Mouse (Mus musculus): ENCODE results near the gene Tmem239. TPM values are rescaled to one million over a fixed set of nuclear protein-coding genes. Genes with fewer than 3 reads are reported as not detected.

Gene Tmem239
- polyA plus RNA-seq, 2 experiments, result not detected

DNA sequence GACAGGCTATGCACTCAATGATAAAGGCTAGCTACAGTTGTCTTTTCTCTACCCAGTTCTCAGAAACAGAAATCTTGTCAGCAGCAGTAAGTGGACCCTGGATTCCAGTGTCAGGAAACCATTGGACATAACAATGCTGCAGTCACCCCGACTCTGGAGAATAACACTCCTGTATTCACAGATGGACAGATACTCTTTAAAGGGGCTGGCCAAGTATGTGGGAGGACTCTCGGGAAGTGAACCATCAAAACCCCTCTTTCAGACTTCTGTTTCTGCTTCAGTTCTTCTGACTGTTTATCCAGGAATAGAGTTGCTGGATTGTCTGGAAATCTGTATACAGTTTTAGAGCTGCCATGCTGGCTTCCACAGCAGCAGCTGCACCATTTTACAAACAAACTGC, 23.6 kb downstream of the Tmem239 start:
- DNase-seq (ENCODE audit: low read depth in 3 of 3, low spot score in 3 of 3), result no peak

GRCm38 (mm10) chr2:130430484-130430883, 24.2 kb downstream of the Tmem239 start:
- no peaks in the 10 kb centered on the region for H3K9me3 ChIP-seq (ENCODE audit: control insufficient read depth, low read length)
- no peak for TF ChIP-seq EP300 (IDR thresholded peaks at IDR 0.05; ENCODE audit: low read depth)
- TF ChIP-seq CTCF (IDR thresholded peaks at IDR 0.05; ENCODE audit: low read depth), result no peak
- peaks cover 8% of the 10 kb centered on the region for H3K36me3 ChIP-seq (replicated peaks; ENCODE audit: control insufficient read depth, insufficient read depth, low read depth)
- peaks cover 2 to 3% of the 10 kb centered on the region in 2 experiments; a peak in 3 of 4 replicates for H3K4me1 ChIP-seq (replicated peaks; ENCODE audit: control insufficient read depth in 2 of 2, insufficient read depth in 2 of 2, low read length in 1 of 2)
- DNase-seq (ENCODE audit: low read depth in 3 of 3, low spot score in 3 of 3) (no peak), ATAC-seq (ENCODE audit: insufficient read depth) (no peak)
- no peak overlapping the region for H3K4me3 ChIP-seq (ENCODE audit: insufficient read depth in 1 of 2, low read depth in 2 of 2, low read length in 2 of 2)
- H3K27ac ChIP-seq, result no peak overlapping the region
- no peaks in the 10 kb centered on the region for H3K27me3 ChIP-seq (ENCODE audit: control insufficient read depth, insufficient read depth, low read length)
- WGBS (ENCODE audit: insufficient replicate concordance), result 70% methylated on average over 3 of the region's 3 CpGs
- no peak overlapping the region for H3K4me2 ChIP-seq (ENCODE audit: low read depth)
- H3K9ac ChIP-seq (replicated peaks), result no peak overlapping the region

More for the DNA sequence above, 23.6 kb downstream of the Tmem239 start:
- no peak overlapping the region for H3K4me2 ChIP-seq (ENCODE audit: low read depth)
- ATAC-seq (ENCODE audit: insufficient read depth), result no peak
- WGBS (ENCODE audit: insufficient replicate concordance), result 57% methylated on average over 2 of the region's 2 CpGs
- H3K9ac ChIP-seq (replicated peaks), result no peak overlapping the region
- H3K36me3 ChIP-seq (replicated peaks; ENCODE audit: control insufficient read depth, insufficient read depth, low read depth), result peaks cover 8% of the 10 kb centered on the region
- TF ChIP-seq CTCF (IDR thresholded peaks at IDR 0.05; ENCODE audit: low read depth) (no peak), EP300 (IDR thresholded peaks at IDR 0.05; ENCODE audit: low read depth) (no peak)
- no peak overlapping the region for H3K27ac ChIP-seq
- no peak overlapping the region for H3K4me3 ChIP-seq (ENCODE audit: insufficient read depth in 1 of 2, low read depth in 2 of 2, low read length in 2 of 2)
- H3K9me3 ChIP-seq (ENCODE audit: control insufficient read depth, low read length), result no peaks in the 10 kb centered on the region
- no peaks in the 10 kb centered on the region for H3K27me3 ChIP-seq (ENCODE audit: control insufficient read depth, insufficient read depth, low read length)
- H3K4me1 ChIP-seq (replicated peaks; ENCODE audit: control insufficient read depth in 2 of 2, insufficient read depth in 2 of 2, low read length in 1 of 2), result peaks cover 7 to 9% of the 10 kb centered on the region in 2 experiments

GRCm38 (mm10) chr2:130432157-130432556, 25.9 kb downstream of the Tmem239 start:
- DNase-seq (ENCODE audit: low read depth in 3 of 3, low spot score in 3 of 3) (no peak), ATAC-seq (ENCODE audit: insufficient read depth) (no peak)
- TF ChIP-seq EP300 (IDR thresholded peaks at IDR 0.05; ENCODE audit: low read depth) (no peak), CTCF (IDR thresholded peaks at IDR 0.05; ENCODE audit: low read depth) (no peak)
- no peak overlapping the region for H3K4me2 ChIP-seq (ENCODE audit: low read depth)
- H3K4me1 ChIP-seq (replicated peaks; ENCODE audit: control insufficient read depth in 2 of 2, insufficient read depth in 2 of 2, low read length in 1 of 2), result peaks cover 2 to 3% of the 10 kb centered on the region in 2 experiments; a peak in 2 of 4 replicates
- no peak overlapping the region for H3K4me3 ChIP-seq (ENCODE audit: insufficient read depth in 1 of 2, low read depth in 2 of 2, low read length in 2 of 2)
- no peaks in the 10 kb centered on the region for H3K27me3 ChIP-seq (ENCODE audit: control insufficient read depth, insufficient read depth, low read length)
- H3K9me3 ChIP-seq (ENCODE audit: control insufficient read depth, low read length), result no peaks in the 10 kb centered on the region
- no peak overlapping the region for H3K27ac ChIP-seq
- H3K36me3 ChIP-seq (replicated peaks; ENCODE audit: control insufficient read depth, insufficient read depth, low read depth), result peaks cover 8% of the 10 kb centered on the region
- 70% methylated on average over 3 of the region's 3 CpGs for WGBS (ENCODE audit: insufficient replicate concordance)
- H3K9ac ChIP-seq (replicated peaks), result no peak overlapping the region

- no peak overlapping the region for H3K27ac ChIP-seq
- 19% methylated on average over 4 of the region's 4 CpGs for WGBS (ENCODE audit: insufficient replicate concordance)
- no peak overlapping the region for H3K4me3 ChIP-seq (ENCODE audit: insufficient read depth in 1 of 2, low read depth in 2 of 2, low read length in 2 of 2)
- TF ChIP-seq CTCF (IDR thresholded peaks at IDR 0.05; ENCODE audit: low read depth) (peak; percentile 76), EP300 (IDR thresholded peaks at IDR 0.05; ENCODE audit: low read depth) (no peak)
- H3K36me3 ChIP-seq (replicated peaks; ENCODE audit: control insufficient read depth, insufficient read depth, low read depth), result peaks cover 8% of the 10 kb centered on the region
- H3K4me1 ChIP-seq (replicated peaks; ENCODE audit: control insufficient read depth in 2 of 2, insufficient read depth in 2 of 2, low read length in 1 of 2), result peaks cover 2 to 3% of the 10 kb centered on the region in 2 experiments; a peak in 1 of 4 replicates
- H3K27me3 ChIP-seq (ENCODE audit: control insufficient read depth, insufficient read depth, low read length), result no peaks in the 10 kb centered on the region
- H3K9me3 ChIP-seq (ENCODE audit: control insufficient read depth, low read length), result no peaks in the 10 kb centered on the region
- no peak overlapping the region for H3K4me2 ChIP-seq (ENCODE audit: low read depth)
- H3K9ac ChIP-seq (replicated peaks), result no peak overlapping the region
- ATAC-seq (ENCODE audit: insufficient read depth) (peak; percentile 23; the same call in 1 of the 2 replicates), DNase-seq (ENCODE audit: low read depth in 3 of 3, low spot score in 3 of 3) (peak in 1 of 3 experiments; percentile 45)
Observed at GRCm38 (mm10) chr2:130433152-130433551, 26.9 kb downstream of the Tmem239 start.

DNA sequence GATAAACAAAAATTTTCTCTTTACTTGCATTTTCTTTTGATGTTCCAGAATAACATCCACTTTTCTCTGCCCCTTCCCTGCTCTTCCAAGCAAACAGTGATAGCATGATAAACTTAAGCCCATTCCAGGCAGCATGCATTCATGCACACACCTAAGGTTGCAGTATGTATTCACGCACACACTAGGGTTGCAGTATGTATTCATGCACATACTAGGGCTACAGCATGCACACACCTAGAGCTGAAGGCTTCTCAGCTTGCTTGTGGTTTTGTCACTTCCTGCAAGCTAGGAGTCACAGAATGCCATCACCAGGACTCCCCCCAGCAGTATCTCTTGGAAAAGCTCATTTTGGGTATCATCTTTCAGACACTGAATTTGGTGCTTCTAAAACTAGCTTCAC, 30.5 kb downstream of the Tmem239 start:
- no peak overlapping the region for H3K27ac ChIP-seq
- H3K4me1 ChIP-seq (replicated peaks; ENCODE audit: control insufficient read depth in 2 of 2, insufficient read depth in 2 of 2, low read length in 1 of 2), result peaks cover under 1 to 4% of the 10 kb centered on the region in 2 experiments; a peak in 1 of 4 replicates
- H3K36me3 ChIP-seq (replicated peaks; ENCODE audit: control insufficient read depth, insufficient read depth, low read depth), result peaks cover 24% of the 10 kb centered on the region
- H3K27me3 ChIP-seq (ENCODE audit: control insufficient read depth, insufficient read depth, low read length), result no peaks in the 10 kb centered on the region
- H3K9ac ChIP-seq (replicated peaks), result no peak overlapping the region
- 73% methylated on average over 1 of the region's 1 CpGs for WGBS (ENCODE audit: insufficient replicate concordance)
- ATAC-seq (ENCODE audit: insufficient read depth), result no peak
- no peak overlapping the region for H3K4me2 ChIP-seq (ENCODE audit: low read depth)
- no peak for DNase-seq (ENCODE audit: low read depth in 3 of 3, low spot score in 3 of 3)
- no peak for TF ChIP-seq EP300 (IDR thresholded peaks at IDR 0.05; ENCODE audit: low read depth)
- no peak for TF ChIP-seq CTCF (IDR thresholded peaks at IDR 0.05; ENCODE audit: low read depth)
- no peaks in the 10 kb centered on the region for H3K9me3 ChIP-seq (ENCODE audit: control insufficient read depth, low read length)
- H3K4me3 ChIP-seq (ENCODE audit: insufficient read depth in 1 of 2, low read depth in 2 of 2, low read length in 2 of 2), result no peak overlapping the region

Data from liver, embryonic 14.5 days (tissue).